Mouse (Mus musculus) lung, adult 18-20 months (tissue): ENCODE results near the gene Gm10300.

Experiments used
- DNase-seq, 2 experiments: peaks; one replicate each; pipeline ENCODE4 v3.0.0; 2022; ENCODE audit warnings: mixed read lengths in 2 of 2

Gene Gm10300

GRCm38 (mm10) chr4:132051321-132052275 lies 22.9 kb upstream of the Gm10300 start:
- no peak for DNase-seq

GRCm38 (mm10) chr4:132057311-132057710 lies 17.2 kb upstream of the Gm10300 start:
- no peak for DNase-seq

- DNase-seq = no peak
Measured at GRCm38 (mm10) chr4:132059541-132059940, 15.0 kb upstream of the Gm10300 start.

GRCm38 (mm10) chr4:132060040-132060832 lies 14.3 kb upstream of the Gm10300 start:
- DNase-seq = no peak

- DNase-seq = no peak
Measured at GRCm38 (mm10) chr4:132062289-132062688, 12.2 kb upstream of the Gm10300 start.

- DNase-seq = no peak
Measured at GRCm38 (mm10) chr4:132062934-132063884, 11.3 kb upstream of the Gm10300 start.

GRCm38 (mm10) chr4:132064550-132064949 lies 9.9 kb upstream of the Gm10300 start:
- no peak for DNase-seq

GRCm38 (mm10) chr4:132065578-132065977 lies 8.9 kb upstream of the Gm10300 start:
- no peak for DNase-seq

GRCm38 (mm10) chr4:132066101-132066773 lies 8.3 kb upstream of the Gm10300 start:
- peak; percentile 46 to 72 for DNase-seq

- DNase-seq = no peak
Measured at GRCm38 (mm10) chr4:132067112-132067937, 7.2 kb upstream of the Gm10300 start.

GRCm38 (mm10) chr4:132067938-132068235 lies 6.6 kb upstream of the Gm10300 start:
- no peak for DNase-seq

- DNase-seq = no peak
Measured at GRCm38 (mm10) chr4:132071674-132072073, 2.8 kb upstream of the Gm10300 start.

GRCm38 (mm10) chr4:132072156-132072555 lies 2.3 kb upstream of the Gm10300 start:
- no peak for DNase-seq

GRCm38 (mm10) chr4:132072946-132073345 lies 1.6 kb upstream of the Gm10300 start:
- DNase-seq = no peak

- peak; percentile 100 for DNase-seq
Measured at GRCm38 (mm10) chr4:132074933-132075769, 654 bp downstream of the Gm10300 start, which contains the start of gene Epb41. Gene Epb41 (minus strand): TSS chr4:132075321.

GRCm38 (mm10) chr4:132075796-132076195 lies 1.3 kb downstream of the Gm10300 start:
- no peak for DNase-seq

GRCm38 (mm10) chr4:132076480-132077405 lies 2.2 kb downstream of the Gm10300 start:
- peak; percentile 78 to 83 for DNase-seq

GRCm38 (mm10) chr4:132077445-132077844 lies 2.9 kb downstream of the Gm10300 start:
- no peak for DNase-seq

GRCm38 (mm10) chr4:132078296-132078714 lies 3.8 kb downstream of the Gm10300 start:
- peak; percentile 59 to 64 for DNase-seq
